Mouse (Mus musculus) ES-Bruce4 (cell line): ENCODE results near the gene Hmgcs1.

Experiments
- CTCF ChIP-seq: IDR thresholded peaks from one replicate; pipeline ENCODE4 v1.8.1; 2011; ENCODE audit warnings: low read depth, low read length
- EP300 ChIP-seq: IDR thresholded peaks from 2 replicates; pipeline ENCODE4 v1.6.1; 2011; ENCODE audit warnings: low read depth, low read length; ENCODE audit not compliant: insufficient read depth
- POLR2A ChIP-seq: IDR thresholded peaks from one replicate; pipeline ENCODE4 v1.8.1; 2011; ENCODE audit warnings: low read length; ENCODE audit not compliant: insufficient read depth

DNA sequence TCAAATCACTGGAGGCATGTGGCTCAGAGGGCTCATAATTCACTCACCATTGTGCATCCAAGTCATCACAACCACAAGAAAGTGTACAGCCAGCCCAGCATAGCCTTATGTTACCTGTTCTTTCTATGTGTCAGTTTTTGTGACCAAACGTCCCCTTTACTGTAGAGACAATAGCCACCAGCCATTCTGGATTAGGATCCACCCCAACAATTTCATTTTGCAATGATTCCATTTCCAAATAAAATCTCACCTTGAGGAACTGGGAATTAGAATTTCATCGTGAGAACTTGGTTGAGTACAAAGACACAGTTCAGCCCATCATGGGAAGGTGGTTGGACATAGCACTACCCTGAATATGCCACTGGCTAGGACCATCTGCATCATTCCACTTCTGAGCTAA is 33.9 kb upstream of the Hmgcs1 start:
- TF ChIP-seq CTCF = no peak
- TF ChIP-seq EP300 = no peak
- TF ChIP-seq POLR2A = no peak
